Mouse (Mus musculus): ENCODE results near the gene B4galt3.

- no peak for TF ChIP-seq TAL1 (IDR thresholded peaks at IDR 0.05; ENCODE audit: low read length)
- no peak for TF ChIP-seq GATA1 (IDR thresholded peaks at IDR 0.05; ENCODE audit: low read length)
These were observed 37.8 kb upstream of the B4galt3 start for GRCm38 (mm10) chr1:171232348-171232747.

Measured in erythroblast, embryonic 14.5 days (primary cell).